Mouse (Mus musculus) stomach, embryonic 15.5 days (tissue): ENCODE results near the gene AI182371. TPM values are rescaled to one million over a fixed set of nuclear protein-coding genes. Genes with fewer than 3 reads are reported as not detected.

ENCODE experiments used
- ATAC-seq: fragments of 200-750 bp; cut with Nextera tagmentation; 2 replicates; pipeline ENCODE4 v1.8.0; 2017; ENCODE audit warnings: low read depth, moderate number of reproducible peaks, moderate TSS enrichment; ENCODE audit not compliant: insufficient read depth, low FRiP score
- H3K27ac ChIP-seq: fragments of 300-500 bp; sonication (generic); 2 replicates; pipeline ENCODE4 v1.5.1; 2015; ENCODE audit warnings: mild to moderate bottlenecking, inconsistent platforms
- H3K27me3 ChIP-seq: fragments of 300-500 bp; sonication (generic); replicated peaks from 2 replicates; pipeline ENCODE4 v1.6.1; 2015; ENCODE audit warnings: inconsistent platforms
- H3K36me3 ChIP-seq: fragments of 300-500 bp; sonication (generic); 2 replicates; pipeline ENCODE4 v1.6.1; 2015; ENCODE audit warnings: inconsistent platforms
- H3K4me1 ChIP-seq: fragments of 300-500 bp; sonication (generic); 2 replicates; pipeline ENCODE4 v1.6.1; 2015; ENCODE audit warnings: inconsistent platforms
- H3K4me2 ChIP-seq: fragments of 300-500 bp; sonication (generic); 2 replicates; pipeline ENCODE4 v1.6.1; 2015; ENCODE audit warnings: mild to moderate bottlenecking, inconsistent platforms
- H3K4me3 ChIP-seq: fragments of 300-500 bp; sonication (generic); replicated peaks from 2 replicates; pipeline ENCODE4 v1.5.1; 2015; ENCODE audit warnings: inconsistent platforms
- H3K9ac ChIP-seq: fragments of 300-500 bp; sonication (generic); 2 replicates; pipeline ENCODE4 v1.6.1; 2015; ENCODE audit warnings: inconsistent platforms
- H3K9me3 ChIP-seq: fragments of 300-500 bp; sonication (generic); 2 replicates; pipeline ENCODE4 v1.6.1; 2016; ENCODE audit warnings: inconsistent platforms
- WGBS: fragments of 180-500 bp; shearing (Covaris S2); methylation state at CpG from one replicate; pipeline ENCODE4 v1.1.7; 2015; 5-methylcytosine and 5-hydroxymethylcytosine counted together
- polyA plus RNA-seq: library from polyadenylated mRNA; unstranded; fragments of >200 nt; fragmentation: Nextera tagmentation; extraction: Ambion mirVana; gene quantifications from 2 replicates; pipeline ENCODE4 v1.2.1, GENCODE M21; 2015

The AI182371 gene
- 0.86 and 2.6 TPM in 2 replicates for polyA plus RNA-seq

DNA sequence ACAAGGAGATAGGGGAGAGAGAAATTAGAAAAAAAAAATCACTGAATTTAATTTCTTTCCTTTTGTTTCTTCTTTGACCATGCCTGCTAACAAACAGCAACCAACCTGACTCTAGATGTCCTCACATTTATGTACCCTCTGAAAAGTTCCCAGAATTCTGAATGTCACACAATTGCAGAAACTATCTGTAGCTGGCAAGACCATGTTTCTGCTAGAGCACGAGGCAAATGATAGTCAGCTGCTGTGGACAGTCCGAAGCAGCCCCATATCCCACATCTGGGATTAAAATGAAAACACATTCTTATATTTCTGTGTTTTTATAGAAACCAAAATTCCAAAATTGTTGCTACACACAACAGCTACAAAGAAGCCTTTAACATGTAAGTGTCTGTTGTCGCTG, at the start of gene AI182371:
TSS of gene AI182371 (minus strand) at position 101 of the 400 bp plus-strand sequence.
- H3K36me3 ChIP-seq: no peaks in the 10 kb centered on the region

DNA sequence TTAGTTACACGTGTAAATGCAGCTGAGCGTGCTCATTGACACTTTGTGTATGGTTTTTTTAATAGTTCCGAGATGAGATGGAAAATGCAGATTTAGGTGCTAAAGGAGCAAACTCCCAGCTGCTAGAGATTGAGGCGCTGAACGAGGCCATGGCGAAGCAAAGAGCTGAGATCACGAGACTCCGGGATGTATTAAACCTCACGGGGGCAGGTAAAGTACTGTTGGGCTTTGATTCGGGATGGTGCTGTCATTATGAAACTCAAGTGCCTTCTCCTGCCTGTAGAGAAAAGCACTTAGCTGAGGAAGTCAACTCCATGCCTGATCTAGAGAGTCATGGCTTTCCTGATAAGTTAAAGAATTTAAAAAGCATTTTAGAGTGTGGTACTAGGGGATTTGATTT, 47.5 kb upstream of the AI182371 start:
- Histone ChIP-seq H3K27me3 (no peaks in the 10 kb centered on the region), H3K9ac (no peak overlapping the region), H3K4me2 (no peak overlapping the region), H3K27ac (no peak overlapping the region), H3K4me3 (no peak overlapping the region), H3K9me3 (no peaks in the 10 kb centered on the region), H3K4me1 (no peaks in the 10 kb centered on the region), H3K36me3 (peaks cover 67% of the 10 kb centered on the region)
- ATAC-seq: no peak
- WGBS: 89% methylated on average over 10 of the region's 10 CpGs

More for the DNA sequence above, at the start of gene AI182371:
- 89% methylated on average over 3 of the region's 3 CpGs for WGBS
- Histone ChIP-seq H3K4me3 (no peak within 1 kb of the TSS), H3K9ac (no peak within 1 kb of the TSS), H3K4me1 (no peaks in the 10 kb centered on the region), H3K4me2 (no peak within 1 kb of the TSS), H3K27ac (no peak within 1 kb of the TSS), H3K27me3 (no peaks in the 10 kb centered on the region), H3K9me3 (no peaks in the 10 kb centered on the region)
- ATAC-seq: no peak

DNA sequence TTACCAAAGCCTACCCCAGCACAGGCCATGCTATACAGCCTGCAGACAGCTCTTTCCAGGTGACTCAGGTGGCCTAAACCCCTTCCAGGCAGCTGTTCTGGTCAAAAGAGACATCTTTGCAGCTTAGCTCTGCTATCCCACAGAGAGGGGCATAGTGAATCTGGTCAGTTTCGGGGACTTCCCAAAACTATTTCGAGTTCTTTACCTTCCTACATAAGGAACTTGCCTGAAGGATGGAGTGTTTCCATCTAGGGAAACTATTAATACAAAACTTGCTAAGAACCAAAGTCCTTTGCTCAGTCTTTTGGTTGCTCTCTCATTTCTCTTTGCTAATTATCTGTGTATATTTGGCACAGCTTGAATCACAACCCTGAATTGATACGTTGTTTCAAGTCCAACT, 40.3 kb upstream of the AI182371 start:
- no peaks in the 10 kb centered on the region for H3K9me3 ChIP-seq
- no peak for ATAC-seq
- no peaks in the 10 kb centered on the region for H3K4me1 ChIP-seq
- 94% methylated on average over 3 of the region's 3 CpGs for WGBS
- H3K27me3 ChIP-seq: no peaks in the 10 kb centered on the region
- H3K27ac ChIP-seq: no peak overlapping the region
- H3K4me2 ChIP-seq: no peak overlapping the region
- H3K36me3 ChIP-seq: peaks cover 57% of the 10 kb centered on the region
- no peak overlapping the region for H3K9ac ChIP-seq
- H3K4me3 ChIP-seq: no peak overlapping the region

DNA sequence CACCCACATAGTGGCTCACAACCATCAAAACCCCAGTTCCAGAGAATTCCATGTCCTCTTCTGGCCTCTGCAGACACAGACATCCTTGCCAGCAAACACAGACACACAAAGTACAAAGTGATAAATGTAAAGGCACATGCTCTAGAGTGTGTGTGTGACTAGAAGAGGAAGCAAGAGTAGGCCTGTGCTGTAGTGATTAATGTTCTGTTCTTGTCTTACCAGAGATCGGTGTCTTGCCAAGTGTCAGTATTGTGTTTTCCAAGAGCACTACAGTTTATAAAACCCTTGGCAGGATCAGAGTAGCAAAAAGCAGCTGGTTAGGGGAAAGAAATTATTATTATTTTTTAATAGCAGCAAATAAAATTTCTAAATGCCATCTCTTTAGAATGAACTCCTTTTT, 37.2 kb upstream of the AI182371 start:
- Histone ChIP-seq H3K4me1 (no peaks in the 10 kb centered on the region), H3K9ac (no peak overlapping the region), H3K27me3 (no peaks in the 10 kb centered on the region), H3K36me3 (peaks cover 37% of the 10 kb centered on the region), H3K4me2 (no peak overlapping the region), H3K27ac (no peak overlapping the region), H3K9me3 (no peaks in the 10 kb centered on the region), H3K4me3 (no peak overlapping the region)
- WGBS: 79% methylated on average over 1 of the region's 1 CpGs
- ATAC-seq: no peak

DNA sequence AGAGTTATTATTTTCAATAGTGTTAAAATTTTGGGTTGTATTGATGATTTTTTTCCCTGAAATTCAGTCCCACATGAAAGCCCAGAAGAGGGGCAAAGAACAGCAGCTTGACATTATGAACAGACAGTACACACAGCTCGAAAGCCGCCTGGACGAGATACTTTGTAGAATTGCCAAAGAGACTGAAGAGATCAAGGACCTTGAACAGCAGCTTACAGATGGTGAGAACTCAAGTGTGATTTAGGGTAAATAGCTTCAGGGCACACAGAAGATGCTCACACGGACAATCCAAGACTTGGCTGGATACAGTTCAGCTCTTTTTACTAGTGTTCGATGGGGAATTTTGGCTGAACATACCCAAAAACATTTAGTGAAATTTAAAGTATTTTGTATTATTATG, 32.5 kb upstream of the AI182371 start:
- Histone ChIP-seq H3K27ac (no peak overlapping the region), H3K4me3 (no peak overlapping the region), H3K4me2 (no peak overlapping the region), H3K4me1 (peaks cover 2% of the 10 kb centered on the region; the same call in 1 of the 2 replicates), H3K27me3 (no peaks in the 10 kb centered on the region), H3K9me3 (no peaks in the 10 kb centered on the region), H3K36me3 (peaks cover 16% of the 10 kb centered on the region), H3K9ac (no peak overlapping the region)
- ATAC-seq: no peak
- WGBS: 74% methylated on average over 5 of the region's 5 CpGs

DNA sequence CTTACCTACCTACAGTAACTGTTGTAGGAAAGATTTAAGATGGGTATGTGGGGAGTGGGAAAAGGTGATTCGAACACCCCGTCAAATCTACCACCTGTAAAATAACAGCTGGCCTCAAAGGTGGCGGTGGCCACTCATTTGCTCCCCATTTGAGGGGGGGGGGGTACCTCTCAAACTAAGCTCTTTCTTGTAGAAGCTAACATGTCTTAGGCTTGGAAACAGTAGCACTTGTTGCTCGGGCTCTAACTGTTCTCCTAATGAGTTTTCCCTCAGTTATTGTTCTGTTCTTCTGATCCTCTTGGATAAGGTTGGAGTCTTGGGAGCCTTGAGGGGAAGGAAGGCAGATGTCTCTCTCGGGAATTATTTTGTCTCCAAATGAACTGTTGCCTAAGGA, 31.3 kb upstream of the AI182371 start:
- 2% methylated on average over 5 of the region's 5 CpGs for whole genome bisulfite sequencing
- Histone ChIP-seq H3K4me1 (peaks cover 2% of the 10 kb centered on the region; the same call in 1 of the 2 replicates), H3K9ac (peak overlapping the region; percentile 48), H3K36me3 (peaks cover 13% of the 10 kb centered on the region), H3K9me3 (no peaks in the 10 kb centered on the region), H3K27ac (peak overlapping the region; percentile 89), H3K4me2 (peak overlapping the region; percentile 78), H3K27me3 (no peaks in the 10 kb centered on the region), H3K4me3 (peak overlapping the region; percentile 56)
- ATAC-seq: no peak

DNA sequence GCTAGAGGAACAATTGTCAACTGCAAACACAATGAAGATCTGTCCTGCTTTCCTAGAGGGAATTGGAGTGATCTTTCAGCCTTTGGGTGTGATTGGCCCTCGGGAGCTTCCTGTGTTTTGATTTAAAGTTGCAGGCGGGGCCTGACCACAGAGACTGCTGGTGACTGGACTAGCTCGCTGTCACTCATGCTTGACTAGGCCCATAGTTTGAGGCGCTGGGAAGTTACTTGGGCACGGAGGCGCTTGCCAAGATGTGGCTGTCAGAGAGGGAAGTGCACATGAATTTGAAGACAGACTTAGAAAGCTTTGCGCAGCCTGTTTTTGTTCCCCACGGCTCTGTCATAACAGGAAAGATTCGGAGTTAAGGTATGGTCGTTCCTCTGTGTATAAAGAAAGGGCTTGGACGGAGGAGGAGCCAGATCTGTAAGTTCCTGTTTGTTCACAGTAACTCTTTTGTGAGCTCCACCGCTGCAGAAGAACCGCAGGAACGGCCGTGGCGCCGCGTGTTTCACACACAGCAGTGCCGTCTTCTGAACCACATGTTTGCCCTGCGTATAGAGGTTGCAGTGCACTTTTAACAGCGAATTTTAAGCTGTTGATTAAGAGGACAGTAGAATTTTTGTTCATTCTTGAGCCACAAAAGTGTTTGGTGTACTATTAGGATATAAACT, 30.8 kb upstream of the AI182371 start:
- ATAC-seq: peak; percentile 99
- WGBS: under 1% methylated on average over 21 of the region's 21 CpGs
- H3K4me2 ChIP-seq: peak overlapping the region; percentile 78
- peak overlapping the region; percentile 48; the same call in 1 of the 2 replicates for H3K9ac ChIP-seq
- peaks cover 2% of the 10 kb centered on the region; the same call in 1 of the 2 replicates for H3K4me1 ChIP-seq
- peak overlapping the region; percentile 89 for H3K27ac ChIP-seq
- no peaks in the 10 kb centered on the region for H3K27me3 ChIP-seq
- H3K4me3 ChIP-seq: peak overlapping the region; percentile 56
- peaks cover 8% of the 10 kb centered on the region; the same call in 1 of the 2 replicates for H3K36me3 ChIP-seq
- no peaks in the 10 kb centered on the region for H3K9me3 ChIP-seq

DNA sequence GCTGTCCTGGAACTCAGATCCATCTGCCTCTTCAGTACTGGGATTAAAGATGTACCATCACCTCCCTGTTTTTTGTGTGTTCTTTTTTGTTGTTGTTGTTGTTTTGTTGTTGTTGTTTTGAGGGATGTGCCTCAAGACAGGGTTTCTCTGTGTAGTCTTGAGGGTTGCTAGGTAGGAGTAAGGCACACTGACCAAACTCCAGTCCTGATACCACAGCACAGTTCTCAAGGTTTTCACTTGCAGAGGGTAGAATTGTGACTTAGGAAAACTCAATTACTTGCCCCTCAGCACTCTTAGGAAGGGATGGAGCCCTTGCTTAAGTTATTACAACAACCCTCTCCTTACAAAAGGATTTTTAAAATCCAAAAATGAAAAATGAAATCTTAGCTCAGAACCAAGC, 30.1 kb upstream of the AI182371 start:
- Histone ChIP-seq H3K36me3 (peaks cover 5% of the 10 kb centered on the region; the same call in 1 of the 2 replicates), H3K27me3 (no peaks in the 10 kb centered on the region), H3K9me3 (no peaks in the 10 kb centered on the region), H3K4me3 (no peak overlapping the region; the same call in 1 of the 2 replicates), H3K4me1 (peaks cover 2% of the 10 kb centered on the region; the same call in 1 of the 2 replicates), H3K4me2 (peak overlapping the region; percentile 78), H3K27ac (peak overlapping the region; percentile 52; the same call in 1 of the 2 replicates), H3K9ac (no peak overlapping the region)
- ATAC-seq: no peak

DNA sequence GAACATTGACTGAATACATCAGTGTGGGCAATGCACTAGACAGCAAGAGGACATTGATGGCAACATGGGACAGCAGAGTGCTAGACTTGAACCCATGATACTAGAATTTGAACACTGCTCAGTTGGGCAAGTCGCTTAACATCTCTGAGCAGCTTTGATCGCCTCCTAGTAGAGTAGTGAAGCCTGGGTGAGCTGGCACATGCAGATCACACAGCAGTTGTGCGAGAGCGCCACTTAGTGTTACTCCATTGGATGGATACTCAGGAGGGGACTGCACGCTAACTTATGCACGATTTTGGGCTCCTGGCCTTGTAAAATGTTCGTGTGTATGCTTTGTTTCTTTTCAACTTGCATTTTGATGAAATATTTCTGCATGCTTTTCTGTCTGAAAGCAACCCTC, 23.4 kb upstream of the AI182371 start:
- Histone ChIP-seq H3K4me2 (no peak overlapping the region), H3K36me3 (peaks cover 8% of the 10 kb centered on the region; the same call in 1 of the 2 replicates), H3K27ac (no peak overlapping the region), H3K4me3 (no peak overlapping the region), H3K4me1 (no peaks in the 10 kb centered on the region), H3K9me3 (no peaks in the 10 kb centered on the region), H3K27me3 (no peaks in the 10 kb centered on the region), H3K9ac (no peak overlapping the region)
- no peak for ATAC-seq
- 75% methylated on average over 7 of the region's 7 CpGs for WGBS

DNA sequence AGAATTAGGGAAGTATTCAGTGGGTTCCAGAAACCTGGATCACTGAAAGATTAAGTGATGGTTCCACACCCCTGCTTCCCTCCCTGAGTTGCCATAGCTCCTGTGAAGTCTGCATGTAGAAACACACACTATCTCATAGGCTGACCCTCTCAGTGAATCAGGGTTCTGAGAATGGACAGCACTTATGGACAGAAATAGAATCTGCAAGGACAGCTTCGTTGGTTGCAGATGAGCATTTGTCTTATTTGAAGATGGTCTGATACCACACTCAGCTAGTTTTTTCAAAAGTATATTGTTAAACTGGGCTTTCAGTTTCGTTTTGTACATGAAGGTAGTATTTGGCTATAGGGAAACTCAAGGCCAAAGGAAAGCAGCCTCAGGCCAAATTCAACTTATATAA, 9.2 kb upstream of the AI182371 start:
- no peak for ATAC-seq
- Histone ChIP-seq H3K27ac (no peak overlapping the region), H3K36me3 (no peaks in the 10 kb centered on the region), H3K4me1 (no peaks in the 10 kb centered on the region), H3K27me3 (no peaks in the 10 kb centered on the region), H3K9me3 (no peaks in the 10 kb centered on the region), H3K4me3 (no peak overlapping the region), H3K4me2 (no peak overlapping the region), H3K9ac (no peak overlapping the region)
- WGBS: 65% methylated on average over 2 of the region's 2 CpGs

DNA sequence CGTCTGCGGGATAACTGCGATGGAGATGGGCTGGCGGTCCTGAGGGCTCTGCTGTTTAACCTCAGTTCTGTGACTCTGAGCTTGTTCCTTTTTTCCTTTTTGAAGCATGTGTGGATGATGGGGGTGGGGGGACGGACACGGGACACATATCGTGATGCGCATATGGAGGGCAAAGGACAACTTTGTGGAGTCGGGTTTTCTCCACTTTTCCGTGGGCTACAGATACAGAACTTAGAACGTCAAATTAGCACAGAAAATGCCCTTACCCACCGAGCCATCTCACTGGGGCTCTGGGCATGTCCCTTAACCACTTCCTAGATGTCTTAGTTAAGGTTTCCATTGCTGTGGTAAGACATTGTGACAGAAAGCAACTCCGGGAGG, 8.6 kb upstream of the AI182371 start:
- peak overlapping the region; percentile 56 for H3K9ac ChIP-seq
- WGBS: 2% methylated on average over 13 of the region's 13 CpGs

DNA sequence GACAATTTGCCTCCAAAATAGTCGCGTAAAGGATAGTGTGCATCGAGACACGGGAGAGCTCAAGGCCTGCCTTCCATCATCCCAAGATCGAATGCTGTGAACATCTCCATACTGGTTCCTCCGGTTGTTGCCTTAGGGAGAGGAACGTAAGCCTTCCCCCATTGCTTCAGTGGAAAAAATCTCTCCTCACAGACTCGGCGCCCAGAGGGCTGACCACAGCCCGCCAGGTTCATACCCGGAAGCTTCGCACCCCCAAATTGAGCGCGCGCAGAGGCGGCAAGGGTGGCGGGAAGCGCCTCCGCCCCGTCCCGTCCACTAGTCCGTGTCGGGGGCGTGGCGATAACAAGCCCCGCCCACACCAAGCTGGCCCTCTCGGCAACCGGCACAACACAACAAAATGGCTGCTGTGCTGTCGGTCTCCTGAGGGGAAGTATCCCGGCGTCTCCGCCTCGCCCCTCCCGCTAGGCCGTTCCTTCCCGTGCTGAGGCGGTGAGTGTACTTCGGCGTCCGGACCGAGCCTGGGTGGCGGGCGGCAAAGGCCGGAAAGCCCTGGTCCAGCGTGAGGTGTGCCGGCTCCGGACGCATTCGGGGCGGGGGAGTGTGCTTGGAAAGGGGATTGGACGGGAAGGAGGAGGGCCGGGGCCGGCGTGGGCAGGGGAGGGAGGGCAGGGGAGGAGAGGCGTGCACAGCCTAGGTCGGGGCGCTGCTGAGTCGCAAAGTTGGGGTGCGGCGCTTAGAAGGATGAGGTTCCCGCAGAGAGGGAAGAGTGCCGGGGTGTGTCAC, 8.0 kb upstream of the AI182371 start, which contains the start of gene Cntrl:
TSS of gene Cntrl (plus strand) at position 352 of the 783 bp plus-strand sequence.
- no peaks in the 10 kb centered on the region for H3K36me3 ChIP-seq
- no peaks in the 10 kb centered on the region for H3K4me1 ChIP-seq
- peak within 1 kb of the TSS; percentile 75 for H3K4me2 ChIP-seq
- under 1% methylated on average over 62 of the region's 62 CpGs for WGBS
- H3K27me3 ChIP-seq: no peaks in the 10 kb centered on the region
- H3K9me3 ChIP-seq: no peaks in the 10 kb centered on the region
- peak within 1 kb of the TSS; percentile 89 for H3K27ac ChIP-seq
- peak within 1 kb of the TSS; percentile 90 for H3K4me3 ChIP-seq
- ATAC-seq: peak; percentile 98
- peak within 1 kb of the TSS; percentile 56 for H3K9ac ChIP-seq

More for the DNA sequence above, 8.6 kb upstream of the AI182371 start:
- Histone ChIP-seq H3K27me3 (no peaks in the 10 kb centered on the region), H3K4me2 (peak overlapping the region; percentile 75), H3K9me3 (no peaks in the 10 kb centered on the region), H3K4me1 (no peaks in the 10 kb centered on the region), H3K27ac (no peak overlapping the region), H3K36me3 (no peaks in the 10 kb centered on the region), H3K4me3 (peak overlapping the region; percentile 90)
- ATAC-seq: no peak
